Mouse (Mus musculus): ENCODE results near the gene Cmss1. TPM values are rescaled to one million over a fixed set of nuclear protein-coding genes. Genes with fewer than 3 reads are reported as not detected.
A peak's percentile ranks its signal among the peaks of the same experiment; 100 is the strongest.

The Cmss1 gene
- polyA plus RNA-seq, 1 experiment from 2014 or later = 19.1 TPM

DNA sequence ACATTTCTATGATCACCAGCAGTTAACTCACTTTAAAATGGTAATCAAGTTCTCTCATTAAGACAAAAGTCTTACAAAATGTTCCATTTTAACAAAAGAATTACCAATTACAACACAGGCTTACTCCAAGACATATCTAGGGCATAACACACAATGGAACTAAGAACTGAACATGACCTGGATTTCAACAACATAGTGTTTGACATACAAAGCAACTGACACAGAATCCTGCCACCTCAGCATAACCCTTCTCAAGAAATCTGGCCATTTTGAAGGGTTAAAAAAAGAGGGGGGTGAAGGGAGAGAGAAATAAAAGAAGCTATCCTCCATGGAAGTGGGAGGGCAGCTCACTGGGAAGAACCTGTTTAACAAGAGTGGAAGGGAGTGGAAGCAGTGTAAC, 5.6 kb downstream of the Cmss1 start:
- no peak for DNase-seq

DNA sequence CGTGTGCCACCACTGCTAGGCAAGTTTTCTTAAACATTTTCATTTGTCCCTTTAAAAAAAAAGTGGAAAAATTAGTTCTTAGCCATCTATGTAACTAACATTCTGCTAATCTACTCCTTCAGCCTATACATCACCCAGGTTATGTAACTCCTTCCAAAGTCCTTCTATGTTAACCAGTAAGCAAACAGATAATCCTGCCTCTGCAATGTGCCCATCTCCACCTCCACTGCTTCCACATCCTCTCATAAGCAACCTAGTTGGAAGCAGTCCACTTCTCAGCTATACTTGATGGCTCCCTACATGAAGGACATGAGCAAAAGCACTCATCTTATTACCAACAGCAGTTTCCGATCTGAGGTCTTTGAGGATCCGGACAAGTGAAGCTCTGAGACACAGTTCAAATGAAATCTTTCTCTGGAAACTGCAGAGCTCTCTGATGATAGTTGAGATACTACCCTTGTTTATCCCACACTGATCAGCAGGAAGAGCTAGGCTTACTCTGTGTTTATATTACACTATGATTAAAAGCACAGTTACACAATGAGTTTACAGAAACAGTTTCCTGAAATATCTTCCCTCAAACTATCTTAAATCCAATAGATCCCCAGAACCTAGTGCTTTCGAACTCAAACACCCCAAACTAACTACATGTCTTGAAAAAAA, 9.2 kb downstream of the Cmss1 start:
- 80% methylated on average over 4 of the region's 4 CpGs for WGBS (ENCODE audit: insufficient replicate concordance)
- Histone ChIP-seq H3K36me3 (replicated peaks; ENCODE audit: insufficient read depth, low read length) (no peaks in the 10 kb centered on the region), H3K4me2 (ENCODE audit: low read depth, low read length) (no peak overlapping the region), H3K27ac (ENCODE audit: low read depth) (no peak overlapping the region), H3K4me1 (ENCODE audit: insufficient read depth) (no peaks in the 10 kb centered on the region), H3K9ac (replicated peaks) (no peak overlapping the region), H3K4me3 (ENCODE audit: low read depth, low read length) (no peak overlapping the region), H3K9me3 (ENCODE audit: low read length) (no peaks in the 10 kb centered on the region), H3K27me3 (ENCODE audit: insufficient read depth, low read length) (no peaks in the 10 kb centered on the region)
- DNase-seq = no peak
- TF ChIP-seq CTCF (IDR thresholded peaks at IDR 0.05; ENCODE audit: low read depth) (no peak), EP300 (IDR thresholded peaks at IDR 0.05; ENCODE audit: low read depth) (no peak)
- ATAC-seq = no peak

More for the DNA sequence above, 5.6 kb downstream of the Cmss1 start:
- Histone ChIP-seq H3K27ac (ENCODE audit: low read depth) (no peak overlapping the region), H3K4me3 (ENCODE audit: low read depth, low read length) (no peak overlapping the region), H3K4me1 (ENCODE audit: insufficient read depth) (peaks cover 6% of the 10 kb centered on the region; the same call in 1 of the 2 replicates), H3K36me3 (replicated peaks; ENCODE audit: insufficient read depth, low read length) (no peaks in the 10 kb centered on the region), H3K4me2 (ENCODE audit: low read depth, low read length) (no peak overlapping the region), H3K27me3 (ENCODE audit: insufficient read depth, low read length) (no peaks in the 10 kb centered on the region), H3K9me3 (ENCODE audit: low read length) (no peaks in the 10 kb centered on the region), H3K9ac (replicated peaks) (no peak overlapping the region)
- TF ChIP-seq EP300 (IDR thresholded peaks at IDR 0.05; ENCODE audit: low read depth) (no peak), CTCF (IDR thresholded peaks at IDR 0.05; ENCODE audit: low read depth) (no peak)
- no peak for ATAC-seq

GRCm38 (mm10) chr16:57593422-57594157, 13.1 kb downstream of the Cmss1 start:
- no peak overlapping the region for H3K4me3 ChIP-seq (ENCODE audit: low read depth, low read length)
- no peak for TF ChIP-seq EP300 (IDR thresholded peaks at IDR 0.05; ENCODE audit: low read depth)
- TF ChIP-seq CTCF (IDR thresholded peaks at IDR 0.05; ENCODE audit: low read depth) = peak; percentile 83
- no peaks in the 10 kb centered on the region for H3K4me1 ChIP-seq (ENCODE audit: insufficient read depth)
- no peak overlapping the region for H3K9ac ChIP-seq (replicated peaks)
- no peak overlapping the region for H3K4me2 ChIP-seq (ENCODE audit: low read depth, low read length)
- no peak overlapping the region for H3K27ac ChIP-seq (ENCODE audit: low read depth)
- DNase-seq (no peak), ATAC-seq (no peak)
- no peaks in the 10 kb centered on the region for H3K36me3 ChIP-seq (replicated peaks; ENCODE audit: insufficient read depth, low read length)
- H3K9me3 ChIP-seq (ENCODE audit: low read length) = no peaks in the 10 kb centered on the region
- WGBS (ENCODE audit: insufficient replicate concordance) = 37% methylated on average over 7 of the region's 7 CpGs
- no peaks in the 10 kb centered on the region for H3K27me3 ChIP-seq (ENCODE audit: insufficient read depth, low read length)

- Histone ChIP-seq H3K9me3 (ENCODE audit: low read length) (no peaks in the 10 kb centered on the region), H3K27ac (ENCODE audit: low read depth) (no peak overlapping the region), H3K4me3 (ENCODE audit: low read depth, low read length) (no peak overlapping the region), H3K36me3 (replicated peaks; ENCODE audit: insufficient read depth, low read length) (no peaks in the 10 kb centered on the region), H3K27me3 (ENCODE audit: insufficient read depth, low read length) (no peaks in the 10 kb centered on the region), H3K9ac (replicated peaks) (no peak overlapping the region), H3K4me2 (ENCODE audit: low read depth, low read length) (no peak overlapping the region), H3K4me1 (ENCODE audit: insufficient read depth) (no peaks in the 10 kb centered on the region)
- no peak for TF ChIP-seq CTCF (IDR thresholded peaks at IDR 0.05; ENCODE audit: low read depth)
- TF ChIP-seq EP300 (IDR thresholded peaks at IDR 0.05; ENCODE audit: low read depth) = no peak
- 24% methylated on average over 3 of the region's 3 CpGs for WGBS (ENCODE audit: insufficient replicate concordance)
- ATAC-seq (no peak), DNase-seq (no peak)
These were observed 21.5 kb downstream of the Cmss1 start for GRCm38 (mm10) chr16:57585201-57585600.

DNA sequence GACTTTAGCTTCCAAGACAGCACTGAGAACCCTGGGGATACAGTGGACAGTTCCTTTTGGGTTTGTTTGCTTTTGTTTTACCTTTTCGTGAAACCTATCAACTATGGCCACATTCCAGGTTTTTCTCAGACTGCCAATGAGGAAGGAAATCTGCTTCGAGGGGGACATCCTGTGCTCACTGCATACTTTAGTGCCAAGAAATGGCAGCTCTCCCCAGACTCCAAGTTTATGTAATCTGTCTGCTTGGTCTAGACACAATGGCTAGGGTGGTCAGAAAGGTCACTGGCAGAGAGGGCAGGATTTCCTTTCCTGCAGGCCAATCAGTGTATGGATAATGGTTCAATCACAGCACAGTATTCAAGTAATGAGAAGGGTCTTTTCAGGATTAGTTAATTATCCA, 24.7 kb downstream of the Cmss1 start:
- no peak overlapping the region for H3K4me2 ChIP-seq (ENCODE audit: low read depth, low read length)
- H3K9ac ChIP-seq (replicated peaks) = no peak overlapping the region
- no peaks in the 10 kb centered on the region for H3K9me3 ChIP-seq (ENCODE audit: low read length)
- ATAC-seq (no peak), DNase-seq (no peak)
- H3K27ac ChIP-seq (ENCODE audit: low read depth) = no peak overlapping the region
- TF ChIP-seq CTCF (IDR thresholded peaks at IDR 0.05; ENCODE audit: low read depth) (no peak), EP300 (IDR thresholded peaks at IDR 0.05; ENCODE audit: low read depth) (0 out of 2 replicates have a peak, but pooled peaks have one; percentile 29)
- no peaks in the 10 kb centered on the region for H3K27me3 ChIP-seq (ENCODE audit: insufficient read depth, low read length)
- no peak overlapping the region for H3K4me3 ChIP-seq (ENCODE audit: low read depth, low read length)
- 39% methylated on average over 2 of the region's 2 CpGs for WGBS (ENCODE audit: insufficient replicate concordance)
- H3K4me1 ChIP-seq (ENCODE audit: insufficient read depth) = no peaks in the 10 kb centered on the region
- H3K36me3 ChIP-seq (replicated peaks; ENCODE audit: insufficient read depth, low read length) = no peaks in the 10 kb centered on the region

DNA sequence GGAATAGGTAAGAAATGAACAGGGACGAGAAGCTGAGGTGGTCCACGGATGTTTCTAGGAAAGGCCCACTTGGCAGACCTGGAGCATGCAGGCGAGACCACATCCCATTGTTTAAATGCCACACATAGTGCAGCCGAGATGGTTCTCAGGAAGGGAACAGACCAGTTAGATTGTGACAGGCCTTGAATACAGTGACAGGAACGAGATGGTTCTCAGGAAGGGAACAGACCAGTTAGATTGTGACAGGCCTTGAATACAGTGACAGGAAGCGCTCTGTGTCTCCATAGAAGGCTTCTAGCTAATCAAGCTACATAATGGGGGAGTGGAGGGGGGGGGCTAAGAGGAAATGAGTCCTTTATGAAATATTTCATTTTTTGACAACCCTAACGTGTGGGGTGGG, 26.6 kb downstream of the Cmss1 start:
- ATAC-seq (no peak), DNase-seq (no peak)
- WGBS (ENCODE audit: insufficient replicate concordance) = 37% methylated on average over 7 of the region's 7 CpGs
- Histone ChIP-seq H3K4me2 (ENCODE audit: low read depth, low read length) (no peak overlapping the region), H3K27me3 (ENCODE audit: insufficient read depth, low read length) (no peaks in the 10 kb centered on the region), H3K4me3 (ENCODE audit: low read depth, low read length) (no peak overlapping the region), H3K4me1 (ENCODE audit: insufficient read depth) (no peaks in the 10 kb centered on the region), H3K9me3 (ENCODE audit: low read length) (no peaks in the 10 kb centered on the region), H3K36me3 (replicated peaks; ENCODE audit: insufficient read depth, low read length) (no peaks in the 10 kb centered on the region; the same call in 1 of the 2 replicates), H3K27ac (ENCODE audit: low read depth) (no peak overlapping the region), H3K9ac (replicated peaks) (no peak overlapping the region)
- no peak for TF ChIP-seq EP300 (IDR thresholded peaks at IDR 0.05; ENCODE audit: low read depth)
- no peak for TF ChIP-seq CTCF (IDR thresholded peaks at IDR 0.05; ENCODE audit: low read depth)

Data from liver, postnatal 0 days (tissue).